Mouse (Mus musculus): ENCODE measurements at regions not wholly inside any gene's neighbourhood (a gene's known extent, or its start where the extent isn't known, plus 50 kb on each side); places are given as distances from the start of the nearest gene placed in this dataset.
A peak's percentile ranks its signal among the peaks of the same experiment; 100 is the strongest.

DNA sequence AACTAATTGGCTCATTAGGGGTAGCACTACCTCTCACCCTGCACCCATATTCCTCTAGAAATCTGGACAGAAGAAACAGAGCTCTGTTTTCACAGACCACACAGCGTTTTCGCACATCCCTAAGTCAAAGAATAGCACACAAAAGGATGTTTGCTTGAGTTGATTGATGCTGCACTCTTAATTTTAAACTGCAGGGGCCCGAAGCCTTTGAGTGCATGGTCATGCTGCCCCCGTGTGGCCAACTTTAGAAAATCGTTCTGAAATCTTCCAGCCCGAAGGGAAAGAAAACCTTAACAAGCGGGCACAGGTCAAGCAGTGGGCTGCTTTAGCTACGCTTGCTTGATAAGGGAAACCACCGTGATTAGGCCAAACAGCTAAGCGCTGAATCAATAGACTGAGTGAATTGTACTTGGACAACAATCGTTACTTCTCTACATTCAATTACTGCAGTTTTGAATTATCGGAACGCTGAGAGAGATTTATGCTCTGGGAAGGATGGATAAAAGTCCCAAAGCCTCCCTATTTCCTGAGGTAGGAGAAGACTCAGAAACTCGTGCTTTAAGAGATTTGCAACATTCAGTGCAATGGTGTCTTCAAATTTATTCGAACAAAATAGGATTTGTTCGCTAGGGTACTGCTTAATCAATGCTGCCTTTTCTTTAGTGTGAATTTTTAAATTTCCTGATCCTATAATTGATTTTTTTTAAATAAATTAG lies 490.1 kb upstream of the Lcorl start:
- Histone ChIP-seq H3K9ac (ENCODE audit: low read depth, low read length) (no peak overlapping the region), H3K36me3 (ENCODE audit: control insufficient read depth, insufficient read depth, low read length) (no peaks in the 10 kb centered on the region), H3K27ac (no peak overlapping the region), H3K27me3 (ENCODE audit: control insufficient read depth, insufficient read depth, low read length) (no peaks in the 10 kb centered on the region), H3K79me2 (replicated peaks; ENCODE audit: control insufficient read depth, insufficient read depth, low read length) (no peaks in the 10 kb centered on the region), H3K4me3 (no peak overlapping the region), H3K4me1 (ENCODE audit: control insufficient read depth, insufficient read depth, low read length) (no peaks in the 10 kb centered on the region; the same call in 1 of the 2 replicates)
- 0 out of 2 replicates have a peak, but pooled peaks have one; percentile 48 for TF ChIP-seq EP300 (IDR thresholded peaks at IDR 0.05; ENCODE audit: insufficient read depth, low read depth, low read length)
- TF ChIP-seq POLR2A (IDR thresholded peaks at IDR 0.05; ENCODE audit: insufficient read depth, low read depth, low read length) = no peak
- TF ChIP-seq CTCF (IDR thresholded peaks at IDR 0.05) = peak; percentile 93
- 19% methylated on average over 16 of the region's 16 CpGs for WGBS
- intact Hi-C loops (cut with DNase I) = loop anchor here (1.0 to 5.0 kb wide), 4 partner anchors 490 to 873 kb away; partner anchors contain the start of gene Lcorl
- DNase-seq = peak; percentile 30 to 70

DNA sequence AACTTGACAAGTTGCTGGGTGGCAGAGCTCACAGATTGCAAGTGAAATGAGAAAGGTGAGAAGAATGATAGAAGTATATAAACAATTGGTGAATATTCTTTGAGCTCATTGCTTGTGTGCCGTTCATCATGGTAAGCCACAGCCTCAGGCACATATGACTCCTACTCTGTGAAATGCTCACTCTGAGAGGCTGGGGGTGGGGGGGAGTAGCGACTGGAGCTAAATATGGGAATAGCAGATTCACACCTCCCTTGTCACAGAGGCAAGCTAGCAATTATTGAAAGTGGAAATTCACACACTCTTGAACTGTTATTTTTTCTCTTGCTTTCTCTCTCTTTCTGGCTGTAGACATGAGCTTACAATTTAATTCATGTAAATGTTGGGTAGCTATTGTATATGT lies 481.0 kb upstream of the Lcorl start:
- Histone ChIP-seq H3K4me3 (no peak overlapping the region), H3K36me3 (ENCODE audit: control insufficient read depth, insufficient read depth, low read length) (no peaks in the 10 kb centered on the region), H3K9ac (ENCODE audit: low read depth, low read length) (no peak overlapping the region), H3K27me3 (ENCODE audit: control insufficient read depth, insufficient read depth, low read length) (no peaks in the 10 kb centered on the region), H3K79me2 (replicated peaks; ENCODE audit: control insufficient read depth, insufficient read depth, low read length) (no peaks in the 10 kb centered on the region), H3K27ac (no peak overlapping the region), H3K4me1 (ENCODE audit: control insufficient read depth, insufficient read depth, low read length) (no peaks in the 10 kb centered on the region)
- 81% methylated on average over 2 of the region's 2 CpGs for WGBS
- no peak for TF ChIP-seq POLR2A (IDR thresholded peaks at IDR 0.05; ENCODE audit: insufficient read depth, low read depth, low read length)
- no peak for TF ChIP-seq CTCF (IDR thresholded peaks at IDR 0.05)
- TF ChIP-seq EP300 (IDR thresholded peaks at IDR 0.05; ENCODE audit: insufficient read depth, low read depth, low read length) = no peak
- intact Hi-C loops (cut with DNase I) = no loop called here
- DNase-seq = no peak

DNA sequence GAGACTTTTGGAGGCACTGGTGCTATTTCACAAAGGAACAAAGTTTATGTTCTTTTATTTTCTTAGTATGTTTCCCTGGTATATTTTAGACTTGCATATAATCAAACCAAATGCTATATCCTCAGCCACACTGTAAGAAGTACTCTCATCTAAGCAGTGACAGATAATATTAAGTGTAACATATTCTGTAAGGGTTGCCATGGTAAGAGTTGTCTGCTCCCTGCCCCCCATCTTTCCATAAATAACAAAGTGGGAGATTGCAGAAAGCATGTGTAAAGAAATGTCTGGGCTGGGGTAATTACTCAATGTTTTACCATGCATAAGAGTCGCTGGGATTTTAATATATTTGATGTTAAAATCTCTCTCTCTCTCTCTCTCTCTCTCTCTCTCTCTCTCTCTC lies 473.5 kb upstream of the Lcorl start:
- intact Hi-C loops (cut with DNase I) = no loop called here
- Histone ChIP-seq H3K27me3 (ENCODE audit: control insufficient read depth, insufficient read depth, low read length) (no peaks in the 10 kb centered on the region), H3K79me2 (replicated peaks; ENCODE audit: control insufficient read depth, insufficient read depth, low read length) (no peaks in the 10 kb centered on the region), H3K36me3 (ENCODE audit: control insufficient read depth, insufficient read depth, low read length) (no peaks in the 10 kb centered on the region), H3K27ac (no peak overlapping the region), H3K9ac (ENCODE audit: low read depth, low read length) (no peak overlapping the region), H3K4me1 (ENCODE audit: control insufficient read depth, insufficient read depth, low read length) (no peaks in the 10 kb centered on the region), H3K4me3 (no peak overlapping the region)
- WGBS = 32% methylated on average over 1 of the region's 1 CpGs
- no peak for TF ChIP-seq POLR2A (IDR thresholded peaks at IDR 0.05; ENCODE audit: insufficient read depth, low read depth, low read length)
- no peak for TF ChIP-seq CTCF (IDR thresholded peaks at IDR 0.05)
- no peak for TF ChIP-seq EP300 (IDR thresholded peaks at IDR 0.05; ENCODE audit: insufficient read depth, low read depth, low read length)
- DNase-seq = no peak

Data from heart, adult 2 months (tissue).